Mouse (Mus musculus) ES-E14 (cell line): ENCODE data around the gene Zfp786. TPM values are rescaled to one million over a fixed set of nuclear protein-coding genes. Genes with fewer than 3 reads are reported as not detected.
"Not testable (repeated sequence)": the region's sequence is repeated elsewhere in the genome, so short reads cannot be mapped to it uniquely, and the experiment has no call there.

Experiments
- DNase-seq: peaks from one replicate; pipeline ENCODE4 v3.0.0-alpha.2; 2013; ENCODE audit warnings: low read depth, low spot score
- H3K27ac ChIP-seq: 2 replicates; pipeline ENCODE4 v1.5.1; 2012; ENCODE audit warnings: low read depth, mild to moderate bottlenecking, low read length, moderate library complexity, mixed read lengths; ENCODE audit not compliant: poor library complexity, insufficient read depth, severe bottlenecking
- H3K36me3 ChIP-seq: 2 replicates; pipeline ENCODE4 v1.6.1; 2012; ENCODE audit warnings: mild to moderate bottlenecking, low read length, moderate library complexity, mixed read lengths; ENCODE audit not compliant: control insufficient read depth, poor library complexity, insufficient read depth, severe bottlenecking
- H3K4me1 ChIP-seq, 2 experiments: fragments of 150-350 bp in 1 of 2; sonication (generic) in 1 of 2; 2 replicates each; pipeline ENCODE4 v1.6.1; 2012; ENCODE audit warnings: low read length in 2 of 2, mild to moderate bottlenecking in 1 of 2, mixed read lengths in 1 of 2; ENCODE audit not compliant: control insufficient read depth in 2 of 2, insufficient read depth in 2 of 2, poor library complexity in 1 of 2
- H3K4me3 ChIP-seq, 2 experiments: fragments of 150-350 bp in 1 of 2; sonication (generic) in 1 of 2; 2 replicates each; pipeline ENCODE4 v1.5.1; 2012; ENCODE audit warnings: low read length in 2 of 2, low read depth in 1 of 2, mild to moderate bottlenecking in 1 of 2, mixed read lengths in 1 of 2; ENCODE audit not compliant: insufficient read depth in 1 of 2, poor library complexity in 1 of 2, severe bottlenecking in 1 of 2
- H3K9ac ChIP-seq: 2 replicates; pipeline ENCODE4 v1.6.1; 2012; ENCODE audit warnings: low read depth, mild to moderate bottlenecking, low read length, mixed read lengths; ENCODE audit not compliant: poor library complexity, insufficient read depth, severe bottlenecking
- H3K9me3 ChIP-seq: fragments of 150-350 bp; sonication (generic); 2 replicates; pipeline ENCODE4 v1.6.1; 2012; ENCODE audit warnings: low read depth, mild to moderate bottlenecking, low read length; ENCODE audit not compliant: control insufficient read depth, insufficient read depth
- CHD2 ChIP-seq: IDR thresholded peaks from 2 replicates; pipeline ENCODE4 v1.6.1; 2014; ENCODE audit warnings: mild to moderate bottlenecking, low read depth, low read length, inconsistent platforms
- HCFC1 ChIP-seq: IDR thresholded peaks from 2 replicates; pipeline ENCODE4 v1.6.1; 2012; ENCODE audit warnings: low read length, inconsistent platforms, borderline replicate concordance; ENCODE audit not compliant: insufficient read depth
- MAFK ChIP-seq: IDR thresholded peaks from 2 replicates; pipeline ENCODE4 v1.6.1; 2014; ENCODE audit warnings: mild to moderate bottlenecking, low read depth, low read length, inconsistent platforms; ENCODE audit not compliant: insufficient read depth
- ZC3H11A ChIP-seq: IDR thresholded peaks from 2 replicates; pipeline ENCODE4 v1.6.1; 2012; ENCODE audit warnings: low read depth, mild to moderate bottlenecking, inconsistent platforms, low read length, borderline replicate concordance
- ZNF384 ChIP-seq: IDR thresholded peaks from 2 replicates; pipeline ENCODE4 v1.6.1; 2012; ENCODE audit warnings: low read depth, low read length, inconsistent platforms
- in situ Hi-C, 2 experiments: fragments of 600-800 bp; cut with MboI; formaldehyde crosslinking; loops; one replicate each; pipeline ENCODE4 v1.15.1; 2025; ENCODE audit warnings: low sequenced_read_pairs in 2 of 2, inconsistent platforms in 1 of 2; ENCODE audit not compliant: unreplicated experiment in 2 of 2
- total RNA-seq: library from RNA; depleted of rRNA; stranded (reverse); fragments of 300-350 nt; gene quantifications from 2 replicates; pipeline ENCODE4 v1.2.3, GENCODE M21; 2012; rRNA removed

Zfp786 gene
- total RNA-seq, 1 experiment: 2.0 TPM

- no peak for DNase-seq
These were observed 50.1 kb downstream of the Zfp786 start for GRCm38 (mm10) chr6:47780576-47781013.

GRCm38 (mm10) chr6:47771760-47772159, 58.9 kb downstream of the Zfp786 start:
- H3K36me3 ChIP-seq, DNase-seq, in situ Hi-C loops, H3K27ac ChIP-seq, H3K9me3 ChIP-seq, H3K4me3 ChIP-seq, H3K9ac ChIP-seq, H3K4me1 ChIP-seq: not testable (repeated sequence)

More at GRCm38 (mm10) chr6:47780576-47781013, 50.1 kb downstream of the Zfp786 start:
- Histone ChIP-seq H3K36me3 (no peaks in the 10 kb centered on the region), H3K27ac (no peak overlapping the region), H3K9me3 (no peaks in the 10 kb centered on the region), H3K9ac (no peak overlapping the region), H3K4me1 (no peaks in the 10 kb centered on the region; a peak in 1 of 4 replicates), H3K4me3 (peak overlapping the region in 1 of 2 experiments; percentile 85; a peak in 2 of 4 replicates)
- in situ Hi-C loops: no loop called here
- no peak for TF ChIP-seq MAFK
- TF ChIP-seq ZNF384: no peak
- TF ChIP-seq HCFC1: no peak
- no peak for TF ChIP-seq CHD2
- TF ChIP-seq ZC3H11A: no peak

DNA sequence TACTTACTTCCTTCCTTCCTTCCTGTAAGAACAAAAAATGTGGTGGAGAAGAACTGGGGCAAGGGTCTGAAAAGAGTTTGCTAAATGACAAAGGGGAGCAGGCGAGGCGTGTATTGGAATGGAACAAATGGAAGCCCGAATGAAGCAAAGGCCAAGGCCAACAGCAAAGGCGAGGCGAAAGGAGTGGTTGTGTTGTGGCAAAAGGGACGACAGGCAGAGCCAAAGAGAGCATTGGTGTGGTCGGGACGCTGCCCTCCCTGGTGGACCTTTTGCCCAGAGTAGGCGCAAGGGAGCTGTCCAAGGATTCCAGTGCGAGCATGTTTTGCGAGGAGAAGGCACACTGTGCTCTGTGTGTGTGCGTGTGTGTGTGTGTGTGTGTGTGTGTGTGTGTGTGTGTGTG, 59.6 kb downstream of the Zfp786 start:
- H3K9ac ChIP-seq, H3K27ac ChIP-seq, H3K9me3 ChIP-seq, H3K36me3 ChIP-seq, H3K4me1 ChIP-seq, in situ Hi-C loops, DNase-seq, H3K4me3 ChIP-seq: not testable (repeated sequence)

- H3K9me3 ChIP-seq, H3K27ac ChIP-seq, H3K4me1 ChIP-seq, H3K4me3 ChIP-seq, DNase-seq, in situ Hi-C loops, H3K36me3 ChIP-seq, H3K9ac ChIP-seq: not testable (repeated sequence)
These were observed 60.8 kb downstream of the Zfp786 start for GRCm38 (mm10) chr6:47769861-47770260.

Other genes starting within 250 kb of the Zfp786 start
- gene Ezh2, start 235.5 kb downstream of the Zfp786 start, total RNA-seq: 63.8 and 68.9 TPM in 2 replicates
- gene Pdia4, start 17.4 kb downstream of the Zfp786 start, total RNA-seq: 429 and 516 TPM in 2 replicates
- gene Zfp398, start 4.8 kb upstream of the Zfp786 start, total RNA-seq: 3.8 and 4.3 TPM in 2 replicates
- gene Zfp282, start 46.3 kb upstream of the Zfp786 start, total RNA-seq: 4.9 and 6.3 TPM in 2 replicates
- 9.2 and 10.1 TPM in 2 replicates for gene Zfp212, start 89.6 kb upstream of the Zfp786 start, total RNA-seq
- 8.6 and 10.9 TPM in 2 replicates for gene Zfp956, start 122.5 kb upstream of the Zfp786 start, total RNA-seq
- 13.9 and 18.2 TPM in 2 replicates for gene Zfp777, start 218.0 kb upstream of the Zfp786 start, total RNA-seq